Mouse (Mus musculus) c-Kit-negative CD71-positive TER-119-positive erythroid progenitor cells, embryonic 14.5 days (primary cell): ENCODE data around the gene Eva1c.

Experiments
- DNase-seq: peaks from one replicate; pipeline ENCODE4 v3.0.0-alpha.2; 2013; ENCODE audit warnings: low read depth, low spot score

The Eva1c gene

GRCm38 (mm10) chr16:90826457-90826856 is at the start of gene Eva1c:
Gene Eva1c (plus strand): TSS chr16:90826719.
- no peak for DNase-seq

DNA sequence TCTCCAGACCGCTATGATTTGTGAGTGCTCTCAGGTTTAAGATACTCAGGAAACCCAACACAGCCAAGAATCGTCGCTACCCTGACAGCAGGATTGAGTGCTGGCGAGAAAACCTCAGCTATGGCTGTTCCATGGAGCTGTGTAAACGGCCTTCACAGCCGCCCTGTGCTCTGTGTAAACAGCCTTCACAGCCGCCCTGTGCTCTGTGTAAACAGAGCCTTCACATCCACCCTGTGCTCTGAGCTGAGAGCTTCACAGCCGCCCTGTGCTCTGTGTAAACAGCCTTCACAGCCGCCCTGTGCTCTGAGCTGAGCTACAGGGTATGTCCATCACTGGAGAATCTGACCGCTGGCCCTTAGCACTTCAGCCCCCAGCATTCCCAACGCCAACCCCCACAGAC is 46.7 kb upstream of the Eva1c start:
- no peak for DNase-seq

GRCm38 (mm10) chr16:90783302-90783701 is 43.2 kb upstream of the Eva1c start:
- DNase-seq: no peak

- no peak for DNase-seq
Measured at GRCm38 (mm10) chr16:90785257-90785656, 41.3 kb upstream of the Eva1c start.

DNA sequence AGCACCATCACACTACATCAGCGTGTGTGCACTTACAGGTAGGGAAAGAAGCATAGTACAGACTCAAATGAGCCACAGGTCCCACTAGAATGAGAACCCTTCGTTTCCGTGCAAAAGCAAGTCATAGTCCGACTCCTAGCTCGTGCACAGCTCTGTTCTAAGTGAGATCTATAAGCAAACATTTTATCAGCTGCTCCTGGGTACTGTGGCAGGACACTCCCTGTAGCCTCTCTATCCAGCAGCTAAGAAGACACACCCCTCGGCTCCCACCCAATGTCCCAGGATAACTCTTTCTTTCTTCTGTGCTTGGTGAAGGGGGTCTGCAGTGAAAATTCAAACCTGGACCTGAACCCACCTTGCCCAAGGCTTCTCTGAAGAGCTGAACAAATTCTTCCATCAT is 37.9 kb upstream of the Eva1c start:
- no peak for DNase-seq

GRCm38 (mm10) chr16:90790946-90791345 is 35.6 kb upstream of the Eva1c start:
- no peak for DNase-seq

GRCm38 (mm10) chr16:90792066-90792465 is 34.5 kb upstream of the Eva1c start:
- DNase-seq: no peak

- DNase-seq: no peak
Measured at GRCm38 (mm10) chr16:90792500-90792899, 34.0 kb upstream of the Eva1c start.

GRCm38 (mm10) chr16:90794708-90795107 is 31.8 kb upstream of the Eva1c start:
- no peak for DNase-seq

DNA sequence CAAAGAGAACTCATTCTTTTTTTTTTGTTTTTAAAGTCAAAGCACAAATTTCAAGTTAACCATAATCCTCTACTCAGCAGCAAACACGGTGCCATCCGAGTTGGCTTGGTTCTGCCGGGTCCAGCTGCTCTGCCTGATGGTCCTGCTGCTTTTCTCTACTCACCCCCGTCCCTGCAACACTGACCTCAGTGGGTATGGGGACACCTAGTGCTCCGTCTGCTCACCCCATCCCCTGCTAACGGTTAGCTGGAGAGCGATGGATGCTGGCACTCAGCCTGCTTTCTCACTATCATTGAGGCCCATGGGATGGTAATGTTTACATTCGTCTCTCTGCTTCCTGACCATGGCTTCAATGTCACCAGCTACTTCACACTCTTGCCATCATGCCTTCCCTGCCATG is 28.1 kb upstream of the Eva1c start:
- no peak for DNase-seq

- DNase-seq: no peak
Measured at GRCm38 (mm10) chr16:90798848-90799247, 27.7 kb upstream of the Eva1c start.

DNA sequence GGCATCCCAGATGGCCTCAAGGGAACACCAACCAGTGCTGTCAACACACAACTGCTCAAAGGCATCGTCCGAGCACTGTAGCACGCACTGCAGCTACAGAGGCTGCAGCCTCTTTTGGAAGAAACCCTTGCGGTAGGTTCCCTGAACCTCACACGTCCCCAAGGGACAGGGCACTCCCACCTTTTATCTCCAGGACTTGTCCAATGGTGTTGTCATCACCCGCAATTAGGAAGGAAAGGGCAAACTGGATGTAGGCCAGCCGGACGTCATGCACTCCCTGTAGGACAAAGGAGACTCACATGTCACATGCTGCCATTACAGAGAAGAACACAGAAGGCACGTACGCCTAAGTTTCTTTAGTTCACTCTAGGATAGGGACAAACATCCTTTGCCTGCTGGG is 26.7 kb upstream of the Eva1c start:
- no peak for DNase-seq

GRCm38 (mm10) chr16:90801251-90801650 is 25.3 kb upstream of the Eva1c start:
- DNase-seq: no peak

DNA sequence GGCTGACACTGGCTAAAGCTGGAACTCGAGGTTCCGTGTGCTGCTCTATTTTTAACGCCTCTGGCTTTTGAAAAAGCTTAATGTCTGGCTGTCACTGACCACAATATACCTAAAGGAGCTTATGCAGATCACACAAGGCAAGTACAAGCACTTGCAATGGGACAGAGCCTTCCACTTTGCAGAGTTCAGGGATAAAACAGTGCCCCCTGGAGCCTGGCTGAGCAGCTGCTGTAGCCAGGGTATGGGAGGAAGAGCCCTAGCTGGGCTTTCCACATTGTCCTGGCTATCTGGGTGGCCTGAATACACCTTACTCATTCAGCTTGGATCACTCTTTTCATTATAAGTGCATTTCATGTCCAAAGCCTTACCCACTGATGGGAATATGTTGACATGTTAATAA is 24.6 kb upstream of the Eva1c start:
- DNase-seq: no peak

- no peak for DNase-seq
Measured at GRCm38 (mm10) chr16:90804466-90804865, 22.1 kb upstream of the Eva1c start.

DNA sequence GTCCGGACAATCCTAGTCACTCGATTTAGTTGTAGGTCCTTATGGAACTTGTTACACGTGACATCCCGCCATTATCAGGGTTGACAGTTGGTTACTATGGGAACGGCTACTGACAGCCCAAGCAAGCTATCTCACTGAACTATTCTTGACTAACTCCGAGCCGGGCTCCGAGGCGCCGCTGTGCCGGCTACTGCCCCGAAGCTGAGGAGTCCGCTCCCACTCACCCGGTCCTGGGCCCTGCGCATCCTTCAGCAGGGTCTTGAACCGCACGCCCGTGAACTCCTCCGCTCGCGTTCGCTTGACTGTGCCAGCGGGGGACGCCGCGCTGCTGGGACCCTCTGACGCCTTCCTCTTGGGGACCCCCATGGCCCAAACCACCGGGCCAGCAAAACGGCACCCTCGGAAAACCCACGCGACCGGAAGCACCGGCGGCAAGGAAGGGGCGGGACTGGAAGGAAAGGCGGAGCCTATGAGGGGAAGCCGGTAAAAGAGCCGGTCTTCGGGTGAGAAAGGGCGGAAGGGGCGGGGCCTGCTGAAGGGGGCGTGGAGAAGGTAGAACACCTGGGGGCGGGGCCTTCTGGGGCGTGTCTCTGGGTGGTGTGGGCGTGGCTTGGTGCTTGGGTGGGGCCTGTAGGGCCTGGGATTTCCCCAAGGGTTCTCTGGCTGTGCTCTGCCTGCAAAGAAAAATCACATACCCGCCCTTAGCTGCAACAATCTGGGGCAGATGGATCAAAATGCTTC is 16.4 kb upstream of the Eva1c start, which contains the start of gene Urb1:
Urb1 (minus strand) TSS at position 439 of the 741 bp plus-strand sequence.
- peak; percentile 95 for DNase-seq

- no peak for DNase-seq
Measured at GRCm38 (mm10) chr16:90810716-90811256, 15.7 kb upstream of the Eva1c start.

DNA sequence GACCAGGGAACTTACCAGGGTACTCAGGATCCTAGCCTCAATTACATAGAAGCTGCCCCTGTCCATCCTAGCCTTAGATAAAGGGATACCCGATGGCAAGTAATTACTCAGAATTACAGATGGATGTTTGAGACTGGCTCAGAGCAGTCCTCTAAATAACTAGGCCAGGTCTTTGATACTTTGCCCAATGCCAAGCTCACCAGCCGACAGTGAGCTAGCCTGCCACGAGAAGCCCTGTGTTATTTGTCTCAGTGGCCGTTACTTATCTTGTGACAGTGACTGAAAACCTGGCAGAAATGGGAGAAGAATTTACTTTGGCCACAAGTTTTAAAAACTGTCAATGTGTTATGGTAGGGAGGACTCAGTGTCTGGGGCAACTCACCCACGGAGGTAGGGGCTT is 14.4 kb upstream of the Eva1c start:
- DNase-seq: no peak

DNA sequence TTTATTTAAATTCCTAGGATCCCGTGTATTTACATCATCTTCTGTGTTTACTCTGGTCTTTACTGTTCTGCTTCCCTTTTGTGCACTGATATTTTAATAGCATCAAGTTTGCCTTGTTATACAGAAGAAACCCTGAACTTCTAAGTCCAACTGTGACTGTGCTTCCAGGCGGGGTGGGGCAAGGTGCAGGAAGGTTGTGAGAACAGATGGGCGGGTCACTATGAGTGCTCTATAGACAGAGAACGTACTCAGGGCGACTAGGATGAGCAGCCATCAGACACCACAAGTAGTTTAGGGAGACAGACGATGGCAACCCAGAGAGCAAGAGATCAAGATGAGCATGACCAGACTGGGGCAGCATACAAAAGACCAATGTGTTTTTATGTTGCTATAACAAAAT is 6.2 kb upstream of the Eva1c start:
- no peak for DNase-seq

- DNase-seq: no peak
Measured at GRCm38 (mm10) chr16:90821046-90821697, 5.3 kb upstream of the Eva1c start.

GRCm38 (mm10) chr16:90822284-90822935 is 4.1 kb upstream of the Eva1c start:
- DNase-seq: peak; percentile 30

DNA sequence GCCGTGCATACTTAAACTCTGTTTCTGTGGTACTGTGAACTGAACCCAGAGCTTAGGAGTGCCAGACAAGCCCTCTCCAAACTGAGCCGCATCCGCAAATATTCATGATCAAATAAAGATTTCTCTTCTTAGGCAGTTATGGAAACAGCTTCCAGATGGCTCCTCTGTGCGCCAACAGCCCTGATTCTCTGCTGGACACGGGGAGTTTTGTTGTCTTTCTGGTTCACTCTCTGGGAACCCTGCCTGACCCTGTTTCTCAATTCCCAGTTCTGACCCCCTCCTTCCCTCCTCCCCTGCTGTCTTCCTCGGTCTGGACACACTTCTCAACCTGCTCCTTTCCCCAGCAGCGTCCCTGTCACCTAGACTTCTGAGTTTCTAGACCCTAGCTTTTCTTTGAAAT is 3.5 kb upstream of the Eva1c start:
- DNase-seq: no peak
